Mouse (Mus musculus): ENCODE measurements around the gene Rab11fip3. TPM values are rescaled to one million over a fixed set of nuclear protein-coding genes. Genes with fewer than 3 reads are reported as not detected.
"Not testable (repeated sequence)": the region's sequence is repeated elsewhere in the genome, so short reads cannot be mapped to it uniquely, and the experiment has no call there.

Gene Rab11fip3
- polyA plus RNA-seq, 1 experiment from 2014 or later, result 1.9 TPM

DNA sequence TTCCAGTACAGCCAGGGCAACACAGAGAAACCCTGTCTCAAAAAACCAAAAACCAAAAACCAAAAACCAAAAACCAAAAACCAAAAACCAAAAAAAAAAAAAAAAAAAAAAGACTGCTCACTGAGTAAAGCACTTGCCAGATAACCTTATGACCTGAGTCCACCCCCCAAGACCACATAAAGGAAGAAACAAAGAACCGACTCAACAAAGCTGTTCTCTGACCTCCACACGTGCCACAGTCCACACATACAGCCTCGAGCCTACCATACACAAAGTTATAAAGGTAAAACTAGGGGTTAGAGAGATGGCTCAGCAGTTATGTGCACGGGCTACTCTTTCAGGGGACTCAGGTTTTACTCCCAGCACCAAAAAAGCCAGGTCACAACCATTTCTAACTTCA is 16.6 kb downstream of the Rab11fip3 start:
- H3K4me1 ChIP-seq (replicated peaks), result peaks cover 15% of the 10 kb centered on the region
- H3K36me3 ChIP-seq, result no peaks in the 10 kb centered on the region
- no peaks in the 10 kb centered on the region for H3K9me3 ChIP-seq (replicated peaks)
- H3K27ac ChIP-seq, result no peak overlapping the region
- 58% methylated on average over 4 of the region's 4 CpGs for WGBS (ENCODE audit: insufficient replicate concordance)
- H3K9ac ChIP-seq, result no peak overlapping the region
- no peak overlapping the region for H3K4me3 ChIP-seq (replicated peaks)
- ATAC-seq (ENCODE audit: low read depth), result no peak
- H3K4me2 ChIP-seq, result no peak overlapping the region
- H3K27me3 ChIP-seq, result peaks cover 9% of the 10 kb centered on the region; the same call in 1 of the 2 replicates
- DNase-seq, result no peak

DNA sequence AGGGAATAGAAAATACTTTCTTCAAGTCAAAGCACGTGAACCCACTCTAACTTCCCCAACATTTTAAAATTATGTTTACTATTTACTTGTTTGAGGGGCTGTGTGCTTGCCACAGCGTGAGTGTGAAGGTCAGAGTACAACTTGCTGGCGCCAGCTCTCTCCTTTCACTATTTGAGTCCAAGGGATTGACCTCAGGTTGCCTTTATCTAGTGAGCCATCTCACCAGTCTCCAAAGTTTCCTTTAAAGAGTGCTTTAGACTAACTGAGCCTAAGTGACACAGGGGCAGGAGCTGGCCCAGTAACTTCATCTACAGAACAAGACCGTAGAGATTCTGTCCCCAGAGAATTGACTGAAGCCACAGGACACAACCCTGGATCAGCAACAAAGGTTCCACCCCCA is 17.3 kb downstream of the Rab11fip3 start:
- no peak for ATAC-seq (ENCODE audit: low read depth)
- Histone ChIP-seq H3K9me3 (replicated peaks) (no peaks in the 10 kb centered on the region), H3K4me2 (no peak overlapping the region), H3K9ac (no peak overlapping the region), H3K27ac (no peak overlapping the region), H3K27me3 (peaks cover 9% of the 10 kb centered on the region; the same call in 1 of the 2 replicates), H3K4me3 (replicated peaks) (no peak overlapping the region), H3K36me3 (no peaks in the 10 kb centered on the region), H3K4me1 (replicated peaks) (peaks cover 15% of the 10 kb centered on the region)
- no peak for DNase-seq
- 67% methylated on average over 4 of the region's 4 CpGs for WGBS (ENCODE audit: insufficient replicate concordance)

DNA sequence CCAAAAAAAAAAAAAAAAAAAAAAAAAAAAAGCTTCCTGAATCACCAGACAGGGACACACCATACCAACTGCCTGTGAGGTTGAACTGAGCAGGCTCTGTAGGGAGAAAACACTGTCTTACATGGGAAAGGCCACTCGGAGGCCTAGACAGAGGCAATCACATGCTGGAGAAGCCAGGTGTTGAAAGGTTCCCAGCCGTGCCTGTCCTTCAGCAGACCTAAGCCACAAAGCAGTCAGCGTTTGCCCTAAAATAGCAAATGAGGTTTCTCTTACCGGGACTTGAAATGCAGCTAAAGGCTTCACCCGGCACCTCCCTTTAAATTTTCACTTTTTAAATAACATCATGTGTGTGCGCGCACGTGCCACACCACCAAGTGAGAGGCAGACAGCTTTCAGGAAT is 21.2 kb downstream of the Rab11fip3 start:
- no peak overlapping the region for H3K4me2 ChIP-seq
- H3K9ac ChIP-seq, result no peak overlapping the region
- H3K27me3 ChIP-seq, result 0 out of 2 replicates have a peak, but pooled peaks cover 3% of the 10 kb centered on the region
- H3K27ac ChIP-seq, result no peak overlapping the region
- no peaks in the 10 kb centered on the region for H3K36me3 ChIP-seq
- 0 out of 2 replicates have a peak, but pooled peaks cover 6% of the 10 kb centered on the region for H3K4me1 ChIP-seq (replicated peaks)
- ATAC-seq (ENCODE audit: low read depth) (no peak), DNase-seq (no peak)
- no peak overlapping the region for H3K4me3 ChIP-seq (replicated peaks)
- WGBS (ENCODE audit: insufficient replicate concordance), result 75% methylated on average over 8 of the region's 8 CpGs
- H3K9me3 ChIP-seq (replicated peaks), result no peaks in the 10 kb centered on the region

DNA sequence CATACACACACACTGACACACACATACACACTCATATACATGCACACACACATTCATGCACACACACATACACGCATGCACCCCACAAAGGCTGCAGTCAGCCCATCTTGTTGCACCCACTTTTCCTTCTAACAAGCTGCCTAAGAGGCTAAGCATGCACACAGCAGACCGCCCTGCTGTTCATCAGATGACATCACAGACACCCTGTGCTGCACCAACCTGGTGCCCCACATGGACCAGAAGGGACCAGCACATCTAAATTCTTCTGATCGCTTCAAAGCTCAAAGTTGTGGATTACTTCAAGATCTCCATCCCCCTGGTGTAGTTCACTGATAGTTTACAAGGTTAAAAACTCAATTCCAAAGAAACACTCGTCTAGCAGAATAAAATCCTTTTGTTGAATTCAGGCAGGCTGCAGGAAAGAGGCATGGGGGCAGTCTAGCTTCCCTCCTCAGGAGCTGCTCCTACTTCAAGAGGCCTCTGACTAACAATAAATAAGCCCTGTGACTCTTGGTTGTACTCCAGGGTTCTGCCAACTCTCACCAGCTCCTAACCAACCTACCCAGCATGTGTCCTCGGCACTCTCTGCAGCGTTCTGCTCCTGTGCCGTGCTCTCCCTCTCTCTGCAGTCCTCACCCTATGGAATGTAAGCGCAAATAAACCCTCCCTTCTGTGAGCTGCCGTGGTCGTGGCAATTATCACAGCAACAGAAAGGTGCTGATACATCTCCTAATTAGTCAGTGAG is 22.9 kb downstream of the Rab11fip3 start:
- DNase-seq, result no peak
- H3K4me3 ChIP-seq (replicated peaks), result no peak overlapping the region
- ATAC-seq (ENCODE audit: low read depth), result no peak
- H3K36me3 ChIP-seq, result no peaks in the 10 kb centered on the region
- H3K4me2 ChIP-seq, result no peak overlapping the region
- no peaks in the 10 kb centered on the region for H3K9me3 ChIP-seq (replicated peaks)
- H3K27ac ChIP-seq, result no peak overlapping the region
- no peak overlapping the region for H3K9ac ChIP-seq
- 51% methylated on average over 10 of the region's 10 CpGs for WGBS (ENCODE audit: insufficient replicate concordance)
- H3K27me3 ChIP-seq, result 0 out of 2 replicates have a peak, but pooled peaks cover 3% of the 10 kb centered on the region
- H3K4me1 ChIP-seq (replicated peaks), result 0 out of 2 replicates have a peak, but pooled peaks cover 5% of the 10 kb centered on the region

DNA sequence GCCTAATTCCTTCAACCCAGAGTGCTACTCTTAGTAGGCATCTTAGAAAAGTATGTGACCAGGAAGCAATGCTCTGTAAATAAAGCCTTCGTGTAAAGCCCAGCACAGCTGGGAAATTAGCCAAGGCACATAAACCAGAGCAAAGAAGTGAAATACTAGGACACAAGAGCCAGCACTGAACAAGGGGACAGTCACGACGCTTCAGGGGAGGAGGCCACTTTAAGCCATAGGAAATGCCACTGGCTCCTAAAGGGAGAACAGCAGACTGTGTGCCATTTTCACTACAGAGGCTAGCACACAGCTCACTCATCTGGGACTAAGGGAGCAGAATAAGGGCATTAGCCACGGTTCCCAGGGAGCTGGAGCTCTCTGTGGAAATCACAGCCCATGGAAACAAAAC is 24.1 kb downstream of the Rab11fip3 start:
- DNase-seq (no peak), ATAC-seq (ENCODE audit: low read depth) (no peak)
- no peak overlapping the region for H3K4me2 ChIP-seq

DNA sequence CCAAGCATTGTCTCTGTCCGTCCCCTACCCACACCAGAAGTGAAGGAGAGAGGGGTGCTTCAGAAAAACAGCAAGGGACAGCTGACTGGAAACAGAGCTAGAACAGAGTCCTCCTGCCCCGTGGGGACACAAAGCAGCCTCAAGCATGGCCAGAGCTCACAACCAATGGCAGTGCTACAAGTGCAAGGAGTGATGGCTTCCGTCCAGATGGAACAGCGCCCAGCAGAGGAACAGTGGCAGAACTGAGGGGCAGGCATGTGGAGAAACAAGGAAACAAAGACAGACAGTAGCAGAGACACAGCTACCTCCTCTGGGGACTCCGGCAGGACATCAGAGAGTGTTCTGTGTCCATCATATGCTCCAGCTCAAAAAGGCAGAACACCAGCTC is 26.1 kb downstream of the Rab11fip3 start:
- no peaks in the 10 kb centered on the region for H3K36me3 ChIP-seq
- H3K4me3 ChIP-seq (replicated peaks), result no peak overlapping the region
- DNase-seq (no peak), ATAC-seq (ENCODE audit: low read depth) (no peak)
- no peak overlapping the region for H3K9ac ChIP-seq
- no peaks in the 10 kb centered on the region for H3K9me3 ChIP-seq (replicated peaks)
- no peak overlapping the region for H3K27ac ChIP-seq
- H3K4me2 ChIP-seq, result no peak overlapping the region
- 0 out of 2 replicates have a peak, but pooled peaks cover 3% of the 10 kb centered on the region for H3K27me3 ChIP-seq
- H3K4me1 ChIP-seq (replicated peaks), result 0 out of 2 replicates have a peak, but pooled peaks cover 4% of the 10 kb centered on the region
- 56% methylated on average over 5 of the region's 5 CpGs for WGBS (ENCODE audit: insufficient replicate concordance)

More for the DNA sequence above, 24.1 kb downstream of the Rab11fip3 start:
- Histone ChIP-seq H3K36me3 (no peaks in the 10 kb centered on the region), H3K9me3 (replicated peaks) (no peaks in the 10 kb centered on the region), H3K27me3 (0 out of 2 replicates have a peak, but pooled peaks cover 3% of the 10 kb centered on the region), H3K27ac (no peak overlapping the region), H3K9ac (no peak overlapping the region), H3K4me1 (replicated peaks) (0 out of 2 replicates have a peak, but pooled peaks cover 4% of the 10 kb centered on the region), H3K4me3 (replicated peaks) (no peak overlapping the region)
- WGBS (ENCODE audit: insufficient replicate concordance), result 61% methylated on average over 4 of the region's 4 CpGs

DNA sequence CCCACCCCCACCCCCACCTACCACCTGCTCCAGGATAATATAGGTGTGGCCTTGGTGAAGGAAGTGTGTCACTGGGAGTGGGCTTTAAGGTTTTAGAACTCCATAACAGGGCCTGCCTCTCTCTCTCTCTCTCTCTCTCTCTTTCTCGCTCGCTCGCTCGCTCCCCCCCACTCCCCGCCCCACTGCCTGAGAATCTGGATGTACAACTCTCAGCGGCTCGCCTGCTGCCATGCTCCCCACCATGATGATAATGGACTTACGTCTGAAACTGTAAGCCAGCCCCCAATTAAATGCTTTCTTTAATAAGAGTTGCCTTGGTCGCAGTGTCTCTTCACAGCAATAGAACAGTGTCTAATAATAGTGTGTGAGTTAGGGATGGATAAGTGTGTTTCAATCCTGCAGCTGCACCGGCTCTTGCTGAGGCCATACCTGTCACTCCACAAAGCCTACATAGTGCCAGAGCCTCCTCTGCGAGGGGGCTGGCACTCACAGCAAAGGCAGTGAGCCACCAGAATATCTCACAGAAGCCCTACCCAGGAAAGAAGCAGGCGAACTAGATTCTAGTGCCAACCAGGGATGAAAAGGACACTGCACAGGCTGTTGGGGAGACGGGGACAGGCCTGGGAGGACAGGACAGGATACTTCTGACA is 26.6 kb downstream of the Rab11fip3 start:
- Histone ChIP-seq H3K27ac (no peak overlapping the region), H3K4me1 (replicated peaks) (0 out of 2 replicates have a peak, but pooled peaks cover 4% of the 10 kb centered on the region)
- 72% methylated on average over 13 of the region's 13 CpGs for WGBS (ENCODE audit: insufficient replicate concordance)

DNA sequence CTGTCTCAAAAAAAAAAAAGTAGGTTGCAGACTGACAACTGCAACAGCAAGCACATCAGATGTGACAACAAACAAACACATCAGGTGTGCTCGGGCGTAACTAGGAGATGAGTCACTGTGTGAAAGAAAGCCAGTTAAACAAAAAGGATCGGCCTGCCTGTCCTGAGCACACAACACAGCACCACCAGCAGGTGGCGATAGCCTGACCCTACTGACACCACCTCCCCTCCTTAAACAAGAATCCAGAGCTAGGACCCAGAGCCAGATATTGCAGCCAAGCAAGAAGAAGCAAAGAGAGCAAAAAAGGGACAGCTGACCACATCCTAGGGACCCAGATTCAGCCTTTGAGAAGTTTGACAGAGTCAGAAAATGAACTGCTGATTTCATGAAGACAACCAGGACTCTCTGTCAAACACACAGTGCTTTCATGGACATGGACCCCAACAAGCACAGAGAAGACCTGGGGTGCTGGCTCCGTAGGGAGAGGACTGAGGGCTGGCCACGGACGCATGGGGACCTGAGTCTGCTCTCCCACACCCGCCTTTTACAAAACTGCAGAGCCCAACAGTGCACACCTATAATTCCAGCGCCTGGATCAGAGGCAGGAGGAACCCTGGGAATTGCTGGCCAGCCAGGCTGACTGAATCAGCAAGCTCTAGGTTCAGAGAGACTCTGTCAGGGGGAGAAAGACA is 28.1 kb downstream of the Rab11fip3 start:
- Histone ChIP-seq H3K27me3 (0 out of 2 replicates have a peak, but pooled peaks cover 3% of the 10 kb centered on the region), H3K36me3 (no peaks in the 10 kb centered on the region), H3K4me1 (replicated peaks) (0 out of 2 replicates have a peak, but pooled peaks cover 4% of the 10 kb centered on the region), H3K4me3 (replicated peaks) (no peak overlapping the region), H3K9ac (no peak overlapping the region), H3K9me3 (replicated peaks) (no peaks in the 10 kb centered on the region), H3K27ac (no peak overlapping the region), H3K4me2 (no peak overlapping the region)
- ATAC-seq (ENCODE audit: low read depth) (no peak), DNase-seq (peak; percentile 13)
- 44% methylated on average over 9 of the region's 9 CpGs for WGBS (ENCODE audit: insufficient replicate concordance)

More for the DNA sequence above, 26.6 kb downstream of the Rab11fip3 start:
- Histone ChIP-seq H3K9me3 (replicated peaks) (no peaks in the 10 kb centered on the region), H3K9ac (no peak overlapping the region), H3K36me3 (no peaks in the 10 kb centered on the region), H3K4me3 (replicated peaks) (no peak overlapping the region), H3K27me3 (0 out of 2 replicates have a peak, but pooled peaks cover 3% of the 10 kb centered on the region), H3K4me2 (no peak overlapping the region)
- no peak for DNase-seq
- ATAC-seq (ENCODE audit: low read depth), result no peak

DNA sequence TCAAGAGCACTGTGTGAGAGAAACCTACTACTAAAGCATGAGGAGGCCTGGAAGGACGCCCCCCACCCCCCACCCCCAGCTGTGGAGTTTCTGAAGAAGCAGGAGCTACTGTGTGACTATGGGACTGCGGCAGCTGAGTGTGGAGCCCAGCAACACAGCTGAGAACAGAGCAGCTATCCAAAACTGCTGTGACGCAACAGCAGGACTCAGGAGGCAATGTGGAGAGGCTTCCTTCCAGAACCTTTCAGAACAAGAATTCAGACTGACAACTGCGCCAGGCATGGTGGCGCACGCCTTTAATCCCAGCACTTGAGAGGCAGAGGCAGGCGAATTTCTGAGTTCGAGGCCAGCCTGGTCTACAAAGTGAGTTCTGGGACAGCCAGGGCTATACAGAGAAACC is 28.6 kb downstream of the Rab11fip3 start:
- not testable (repeated sequence) for H3K4me2 ChIP-seq; H3K9me3 ChIP-seq (replicated peaks); H3K4me3 ChIP-seq (replicated peaks); H3K27ac ChIP-seq; DNase-seq; H3K36me3 ChIP-seq; H3K4me1 ChIP-seq (replicated peaks); H3K27me3 ChIP-seq; H3K9ac ChIP-seq; ATAC-seq (ENCODE audit: low read depth)
- WGBS (ENCODE audit: insufficient replicate concordance), result 73% methylated on average over 8 of the region's 8 CpGs

DNA sequence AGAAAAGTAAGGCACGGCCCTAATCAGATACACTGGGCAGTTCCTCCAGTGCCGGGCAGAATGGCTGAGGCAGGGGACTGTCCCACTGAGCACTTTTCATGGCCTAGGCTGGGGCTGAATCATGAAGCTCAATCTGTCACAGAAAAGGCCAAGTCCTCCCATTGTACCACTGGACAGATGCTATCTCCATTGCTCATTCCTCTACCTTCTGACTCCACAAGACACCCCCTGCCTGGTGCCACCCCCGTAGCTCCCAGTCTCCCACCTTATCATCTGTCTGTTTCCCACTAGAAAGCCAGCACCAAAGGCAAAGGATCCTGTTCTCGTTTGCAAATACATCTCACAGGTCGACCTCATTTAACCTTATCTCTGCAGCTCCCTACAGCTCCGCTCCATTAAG is 37.3 kb downstream of the Rab11fip3 start:
- H3K4me3 ChIP-seq (replicated peaks), result no peak overlapping the region
- WGBS (ENCODE audit: insufficient replicate concordance), result 56% methylated on average over 6 of the region's 6 CpGs

DNA sequence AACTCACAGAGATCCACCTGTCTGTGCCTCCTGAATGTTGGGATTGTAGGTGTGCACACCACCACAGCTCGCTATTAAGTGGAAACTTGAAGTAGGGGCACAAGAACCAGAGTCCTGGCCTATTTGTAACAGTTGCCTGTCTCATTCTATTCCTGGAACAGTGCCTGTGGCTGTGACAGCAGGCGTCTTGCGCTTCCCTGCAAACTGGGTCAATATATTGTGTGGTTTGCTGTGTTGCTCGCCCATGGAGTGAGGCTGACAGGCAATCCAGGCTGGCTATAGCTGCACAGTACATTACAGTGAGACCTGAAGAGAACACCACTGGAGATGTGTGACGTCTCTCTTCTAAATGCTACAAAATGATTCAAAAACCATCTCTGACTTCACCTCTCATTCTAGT is 37.8 kb downstream of the Rab11fip3 start:
- WGBS (ENCODE audit: insufficient replicate concordance), result 71% methylated on average over 5 of the region's 5 CpGs
- no peak for ATAC-seq (ENCODE audit: low read depth)
- H3K9ac ChIP-seq, result no peak overlapping the region
- no peaks in the 10 kb centered on the region for H3K36me3 ChIP-seq
- no peaks in the 10 kb centered on the region for H3K4me1 ChIP-seq (replicated peaks)
- no peaks in the 10 kb centered on the region for H3K9me3 ChIP-seq (replicated peaks)
- H3K27ac ChIP-seq, result no peak overlapping the region
- no peak for DNase-seq
- no peak overlapping the region for H3K4me3 ChIP-seq (replicated peaks)
- H3K27me3 ChIP-seq, result no peaks in the 10 kb centered on the region
- no peak overlapping the region for H3K4me2 ChIP-seq

More for the DNA sequence above, 37.3 kb downstream of the Rab11fip3 start:
- Histone ChIP-seq H3K9me3 (replicated peaks) (no peaks in the 10 kb centered on the region), H3K27ac (no peak overlapping the region), H3K36me3 (no peaks in the 10 kb centered on the region), H3K9ac (no peak overlapping the region), H3K4me2 (no peak overlapping the region), H3K27me3 (no peaks in the 10 kb centered on the region), H3K4me1 (replicated peaks) (no peaks in the 10 kb centered on the region)
- no peak for DNase-seq
- no peak for ATAC-seq (ENCODE audit: low read depth)
